Mouse (Mus musculus): ENCODE data around the gene Ccdc39.

GRCm38 (mm10) chr3:33853062-33853461 is 9.0 kb upstream of the Ccdc39 start:
- TF ChIP-seq CTCF (IDR thresholded peaks at IDR 0.05; ENCODE audit: control insufficient read depth, insufficient read depth, insufficient read length) = no peak
- TF ChIP-seq MYOG (IDR thresholded peaks at IDR 0.05; ENCODE audit: control insufficient read depth, extremely low read depth, insufficient read length) = no peak
- no peak for TF ChIP-seq MYOD1 (IDR thresholded peaks at IDR 0.05; ENCODE audit: control insufficient read depth, insufficient read length, low read depth)
- TF ChIP-seq USF1 (IDR thresholded peaks at IDR 0.05; ENCODE audit: low read depth) = no peak
- no peak for TF ChIP-seq FOSL1 (IDR thresholded peaks at IDR 0.05; ENCODE audit: insufficient read depth, low read length, poor library complexity, severe bottlenecking)
- no peak for TF ChIP-seq MAX (IDR thresholded peaks at IDR 0.05)
- no peak for TF ChIP-seq CEBPB (IDR thresholded peaks at IDR 0.05; ENCODE audit: low read depth)
